Mouse (Mus musculus): ENCODE measurements around the gene Cd33. TPM values are rescaled to one million over a fixed set of nuclear protein-coding genes. Genes with fewer than 3 reads are reported as not detected.

The Cd33 gene
- polyA plus RNA-seq, 2 experiments = 1.4 to 1.9 TPM

- no peaks in the 10 kb centered on the region for H3K4me1 ChIP-seq (replicated peaks; ENCODE audit: control insufficient read depth in 2 of 2, insufficient read depth in 2 of 2, low read length in 1 of 2)
- H3K27ac ChIP-seq = no peak overlapping the region
- 71% methylated on average over 15 of the region's 15 CpGs for WGBS (ENCODE audit: insufficient replicate concordance)
- DNase-seq (ENCODE audit: low read depth in 3 of 3, low spot score in 3 of 3) (no peak), ATAC-seq (ENCODE audit: insufficient read depth) (no peak)
- TF ChIP-seq CTCF (IDR thresholded peaks at IDR 0.05; ENCODE audit: low read depth) = no peak
- TF ChIP-seq EP300 (IDR thresholded peaks at IDR 0.05; ENCODE audit: low read depth) = no peak
- no peaks in the 10 kb centered on the region for H3K36me3 ChIP-seq (replicated peaks; ENCODE audit: control insufficient read depth, insufficient read depth, low read depth)
- H3K9me3 ChIP-seq (ENCODE audit: control insufficient read depth, low read length) = no peaks in the 10 kb centered on the region
- no peak overlapping the region for H3K9ac ChIP-seq (replicated peaks)
- no peaks in the 10 kb centered on the region for H3K27me3 ChIP-seq (ENCODE audit: control insufficient read depth, insufficient read depth, low read length)
- H3K4me2 ChIP-seq (ENCODE audit: low read depth) = no peak overlapping the region
- no peak overlapping the region for H3K4me3 ChIP-seq (ENCODE audit: insufficient read depth in 1 of 2, low read depth in 2 of 2, low read length in 2 of 2)
Measured at GRCm38 (mm10) chr7:43518341-43518740, 25.9 kb downstream of the Cd33 start.

DNA sequence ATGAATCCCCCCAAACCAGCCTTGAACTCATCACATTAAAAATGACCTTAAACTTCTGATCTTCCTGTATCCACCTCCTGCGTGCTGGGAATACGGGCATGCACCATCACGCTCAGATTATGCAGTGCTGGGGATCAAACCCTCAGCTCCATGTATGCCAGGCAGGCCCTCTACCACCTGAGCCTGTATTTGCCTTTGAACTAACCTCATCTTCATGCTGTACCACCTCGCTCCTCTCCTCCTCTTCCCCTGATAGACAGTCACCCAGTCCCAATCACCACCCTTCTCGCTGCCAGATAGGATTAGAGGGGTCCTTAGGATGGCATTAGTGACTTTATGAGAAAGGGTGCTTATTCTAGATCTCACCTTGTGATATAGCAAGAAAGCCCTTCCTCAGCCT lies 29.2 kb downstream of the Cd33 start:
- H3K4me2 ChIP-seq (ENCODE audit: low read depth) = no peak overlapping the region
- H3K36me3 ChIP-seq (replicated peaks; ENCODE audit: control insufficient read depth, insufficient read depth, low read depth) = no peaks in the 10 kb centered on the region
- no peak overlapping the region for H3K27ac ChIP-seq
- ATAC-seq (ENCODE audit: insufficient read depth) (no peak), DNase-seq (ENCODE audit: low read depth in 3 of 3, low spot score in 3 of 3) (no peak)
- no peak overlapping the region for H3K9ac ChIP-seq (replicated peaks)
- no peaks in the 10 kb centered on the region for H3K4me1 ChIP-seq (replicated peaks; ENCODE audit: control insufficient read depth in 2 of 2, insufficient read depth in 2 of 2, low read length in 1 of 2)
- 57% methylated on average over 5 of the region's 5 CpGs for WGBS (ENCODE audit: insufficient replicate concordance)
- no peak overlapping the region for H3K4me3 ChIP-seq (ENCODE audit: insufficient read depth in 1 of 2, low read depth in 2 of 2, low read length in 2 of 2)
- no peak for TF ChIP-seq CTCF (IDR thresholded peaks at IDR 0.05; ENCODE audit: low read depth)
- TF ChIP-seq EP300 (IDR thresholded peaks at IDR 0.05; ENCODE audit: low read depth) = no peak
- no peaks in the 10 kb centered on the region for H3K9me3 ChIP-seq (ENCODE audit: control insufficient read depth, low read length)
- H3K27me3 ChIP-seq (ENCODE audit: control insufficient read depth, insufficient read depth, low read length) = no peaks in the 10 kb centered on the region

- Histone ChIP-seq H3K4me2 (ENCODE audit: low read depth) (no peak overlapping the region), H3K27me3 (ENCODE audit: control insufficient read depth, insufficient read depth, low read length) (no peaks in the 10 kb centered on the region), H3K9ac (replicated peaks) (no peak overlapping the region), H3K4me1 (replicated peaks; ENCODE audit: control insufficient read depth in 2 of 2, insufficient read depth in 2 of 2, low read length in 1 of 2) (no peaks in the 10 kb centered on the region), H3K4me3 (ENCODE audit: insufficient read depth in 1 of 2, low read depth in 2 of 2, low read length in 2 of 2) (no peak overlapping the region), H3K36me3 (replicated peaks; ENCODE audit: control insufficient read depth, insufficient read depth, low read depth) (no peaks in the 10 kb centered on the region), H3K27ac (no peak overlapping the region), H3K9me3 (ENCODE audit: control insufficient read depth, low read length) (no peaks in the 10 kb centered on the region)
- 64% methylated on average over 4 of the region's 4 CpGs for WGBS (ENCODE audit: insufficient replicate concordance)
- TF ChIP-seq EP300 (IDR thresholded peaks at IDR 0.05; ENCODE audit: low read depth) = no peak
- no peak for TF ChIP-seq CTCF (IDR thresholded peaks at IDR 0.05; ENCODE audit: low read depth)
- no peak for DNase-seq (ENCODE audit: low read depth in 3 of 3, low spot score in 3 of 3)
- no peak for ATAC-seq (ENCODE audit: insufficient read depth)
Measured at GRCm38 (mm10) chr7:43512519-43512918, 31.7 kb downstream of the Cd33 start.

DNA sequence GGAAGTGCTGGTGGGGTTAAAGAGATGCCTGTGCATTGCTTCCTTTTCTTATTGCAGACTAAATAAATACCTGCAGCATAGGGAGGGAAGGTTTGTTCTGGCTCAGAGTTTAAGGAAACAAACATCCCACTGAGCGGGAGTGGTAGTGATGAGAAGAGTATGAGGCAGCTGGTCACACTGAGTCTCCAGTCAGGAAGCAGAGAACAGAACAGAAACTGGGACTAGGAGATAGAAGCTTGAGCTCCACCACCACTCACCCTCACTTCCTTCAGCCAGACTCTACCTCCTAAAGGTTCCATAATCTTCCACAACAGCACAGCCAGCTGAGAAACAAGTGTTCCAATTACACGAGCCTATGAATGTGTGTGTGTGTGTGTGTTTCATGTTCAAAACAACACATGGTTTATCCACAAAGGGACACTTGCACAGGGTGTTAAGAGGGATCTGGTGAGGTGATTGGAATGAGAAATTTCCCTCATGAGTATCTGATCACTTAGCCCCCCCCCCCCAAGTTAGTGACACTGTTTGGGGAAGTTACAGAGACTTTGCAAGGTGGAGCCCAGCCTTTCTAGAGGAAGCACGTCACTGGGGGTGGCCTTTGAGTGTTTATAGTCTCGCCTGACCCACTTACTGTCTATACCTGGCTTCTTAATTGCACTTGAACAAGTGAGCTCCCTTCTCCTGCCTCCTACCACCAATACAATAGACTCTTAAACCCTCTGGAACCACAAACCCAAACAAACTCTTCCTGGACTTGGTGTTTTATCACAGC lies 32.3 kb downstream of the Cd33 start:
- H3K4me3 ChIP-seq (ENCODE audit: insufficient read depth in 1 of 2, low read depth in 2 of 2, low read length in 2 of 2) = no peak overlapping the region
- no peak overlapping the region for H3K27ac ChIP-seq
- DNase-seq (ENCODE audit: low read depth in 3 of 3, low spot score in 3 of 3) = no peak
- no peak for ATAC-seq (ENCODE audit: insufficient read depth)
- H3K9me3 ChIP-seq (ENCODE audit: control insufficient read depth, low read length) = no peaks in the 10 kb centered on the region
- no peak overlapping the region for H3K4me2 ChIP-seq (ENCODE audit: low read depth)
- H3K27me3 ChIP-seq (ENCODE audit: control insufficient read depth, insufficient read depth, low read length) = no peaks in the 10 kb centered on the region
- H3K4me1 ChIP-seq (replicated peaks; ENCODE audit: control insufficient read depth in 2 of 2, insufficient read depth in 2 of 2, low read length in 1 of 2) = no peaks in the 10 kb centered on the region
- TF ChIP-seq EP300 (IDR thresholded peaks at IDR 0.05; ENCODE audit: low read depth) (no peak), CTCF (IDR thresholded peaks at IDR 0.05; ENCODE audit: low read depth) (no peak)
- H3K36me3 ChIP-seq (replicated peaks; ENCODE audit: control insufficient read depth, insufficient read depth, low read depth) = no peaks in the 10 kb centered on the region
- H3K9ac ChIP-seq (replicated peaks) = no peak overlapping the region
- WGBS (ENCODE audit: insufficient replicate concordance) = 28% methylated on average over 4 of the region's 4 CpGs

DNA sequence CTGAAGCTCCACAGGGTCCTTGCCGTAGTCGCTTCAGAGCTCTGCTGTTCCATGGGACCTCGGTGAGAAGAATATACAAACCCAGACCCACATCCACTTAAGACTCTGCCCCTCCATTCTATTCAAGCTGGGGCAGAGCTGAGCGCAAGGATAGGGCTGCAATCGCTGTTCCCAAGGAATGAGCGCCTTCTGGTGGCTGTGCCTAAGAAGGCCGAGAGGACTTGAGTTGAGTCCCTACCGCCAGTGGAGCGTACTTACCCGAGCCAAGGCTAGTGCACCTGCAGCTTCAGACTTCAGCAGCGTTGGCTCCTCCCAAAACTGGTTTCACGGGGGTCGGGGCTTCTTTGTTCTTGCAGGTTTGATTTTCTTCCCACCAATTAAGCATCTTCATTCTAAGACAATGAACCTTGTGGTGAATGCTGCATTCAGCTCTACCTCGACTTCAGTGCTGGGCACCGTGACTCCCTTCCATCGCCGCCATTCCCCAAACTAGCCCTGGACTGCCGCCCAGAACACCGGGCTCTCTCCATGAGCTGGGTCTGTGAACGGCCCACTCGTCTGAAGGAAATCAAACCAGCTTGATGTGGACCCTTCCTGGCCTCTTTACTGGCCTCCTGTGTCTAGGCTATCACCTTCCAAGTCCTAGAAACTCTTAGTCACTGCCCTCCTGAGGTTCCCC lies 48.7 kb downstream of the Cd33 start:
- Histone ChIP-seq H3K4me3 (ENCODE audit: insufficient read depth in 1 of 2, low read depth in 2 of 2, low read length in 2 of 2) (no peak overlapping the region), H3K9me3 (ENCODE audit: control insufficient read depth, low read length) (no peaks in the 10 kb centered on the region), H3K36me3 (replicated peaks; ENCODE audit: control insufficient read depth, insufficient read depth, low read depth) (no peaks in the 10 kb centered on the region), H3K27me3 (ENCODE audit: control insufficient read depth, insufficient read depth, low read length) (no peaks in the 10 kb centered on the region; the same call in none of the 2 replicates), H3K4me2 (ENCODE audit: low read depth) (no peak overlapping the region), H3K4me1 (replicated peaks; ENCODE audit: control insufficient read depth in 2 of 2, insufficient read depth in 2 of 2, low read length in 1 of 2) (no peaks in the 10 kb centered on the region), H3K9ac (replicated peaks) (no peak overlapping the region), H3K27ac (no peak overlapping the region)
- ATAC-seq (ENCODE audit: insufficient read depth) = no peak
- DNase-seq (ENCODE audit: low read depth in 3 of 3, low spot score in 3 of 3) = no peak
- 17% methylated on average over 21 of the region's 21 CpGs for WGBS (ENCODE audit: insufficient replicate concordance)
- peak; percentile 60 for TF ChIP-seq CTCF (IDR thresholded peaks at IDR 0.05; ENCODE audit: low read depth)
- TF ChIP-seq EP300 (IDR thresholded peaks at IDR 0.05; ENCODE audit: low read depth) = no peak

Data from liver, embryonic 14.5 days (tissue).